Mouse (Mus musculus) megakaryocyte, embryonic 14.5 days (primary cell): ENCODE data around the gene Lrrc8b.

Source experiments
- FLI1 ChIP-seq: IDR thresholded peaks from 2 replicates; pipeline ENCODE4 v1.6.1; 2012; ENCODE audit warnings: low read length, inconsistent platforms, mixed read lengths
- GATA1 ChIP-seq: IDR thresholded peaks from 3 replicates; pipeline ENCODE4 v1.6.1; 2012; ENCODE audit warnings: mixed read lengths, low read length, inconsistent platforms, borderline replicate concordance

DNA sequence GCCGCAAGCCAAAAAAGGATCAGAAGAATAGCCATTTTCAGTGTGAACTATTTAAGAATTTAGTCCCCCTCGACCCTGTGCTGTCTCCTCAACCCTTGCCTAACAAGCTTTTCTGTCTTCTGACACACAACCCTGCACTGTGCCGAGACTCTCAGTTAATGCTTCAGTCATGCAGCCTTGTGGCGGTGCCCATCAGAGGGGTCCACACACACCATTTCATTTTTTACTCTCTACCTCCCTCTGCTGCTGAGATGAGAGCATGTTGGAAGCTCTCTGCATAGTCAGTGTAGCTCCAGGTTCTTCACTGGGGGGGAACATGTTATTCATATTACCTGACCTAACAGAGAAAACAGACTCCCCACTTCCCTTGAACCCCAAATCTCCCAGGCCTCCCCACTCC lies 75.8 kb downstream of the Lrrc8b start:
- TF ChIP-seq GATA1, result no peak
- no peak for TF ChIP-seq FLI1
